Mouse (Mus musculus): ENCODE measurements around the gene Amph. TPM values are rescaled to one million over a fixed set of nuclear protein-coding genes. Genes with fewer than 3 reads are reported as not detected.
"Not testable (repeated sequence)": the region's sequence is repeated elsewhere in the genome, so short reads cannot be mapped to it uniquely, and the experiment has no call there.

Gene Amph
- polyA plus RNA-seq, 1 experiment from 2014 or later: 1.8 TPM

GRCm38 (mm10) chr13:19106418-19106817 lies 158.4 kb downstream of the Amph start:
- no peaks in the 10 kb centered on the region for H3K9me3 ChIP-seq (replicated peaks; ENCODE audit: control insufficient read depth, low read length)
- 41% methylated on average over 5 of the region's 5 CpGs for WGBS (ENCODE audit: insufficient replicate concordance)
- H3K4me3 ChIP-seq (ENCODE audit: low read depth, low read length): no peak overlapping the region
- H3K27ac ChIP-seq (ENCODE audit: low read depth, low read length): no peak overlapping the region
- no peak overlapping the region for H3K4me2 ChIP-seq
- H3K36me3 ChIP-seq (ENCODE audit: control insufficient read depth, insufficient read depth, low read length): no peaks in the 10 kb centered on the region
- H3K4me1 ChIP-seq (ENCODE audit: control insufficient read depth, insufficient read depth, low read length): no peaks in the 10 kb centered on the region
- no peak for ATAC-seq (replicated peaks; ENCODE audit: insufficient number of reproducible peaks, low FRiP score, low TSS enrichment)
- H3K9ac ChIP-seq (ENCODE audit: low read depth, low read length): no peak overlapping the region
- H3K27me3 ChIP-seq (ENCODE audit: control insufficient read depth, insufficient read depth, low read length): no peaks in the 10 kb centered on the region

GRCm38 (mm10) chr13:19109331-19109730 lies 161.3 kb downstream of the Amph start:
- no peak overlapping the region for H3K27ac ChIP-seq (ENCODE audit: low read depth, low read length)
- no peak overlapping the region for H3K4me3 ChIP-seq (ENCODE audit: low read depth, low read length)
- no peaks in the 10 kb centered on the region for H3K4me1 ChIP-seq (ENCODE audit: control insufficient read depth, insufficient read depth, low read length)
- H3K4me2 ChIP-seq: no peak overlapping the region
- WGBS (ENCODE audit: insufficient replicate concordance): 59% methylated on average over 3 of the region's 3 CpGs
- ATAC-seq (replicated peaks; ENCODE audit: insufficient number of reproducible peaks, low FRiP score, low TSS enrichment): no peak
- H3K27me3 ChIP-seq (ENCODE audit: control insufficient read depth, insufficient read depth, low read length): no peaks in the 10 kb centered on the region
- H3K36me3 ChIP-seq (ENCODE audit: control insufficient read depth, insufficient read depth, low read length): no peaks in the 10 kb centered on the region
- H3K9me3 ChIP-seq (replicated peaks; ENCODE audit: control insufficient read depth, low read length): no peaks in the 10 kb centered on the region
- no peak overlapping the region for H3K9ac ChIP-seq (ENCODE audit: low read depth, low read length)

- Histone ChIP-seq H3K36me3 (ENCODE audit: control insufficient read depth, insufficient read depth, low read length) (no peaks in the 10 kb centered on the region), H3K9ac (ENCODE audit: low read depth, low read length) (no peak overlapping the region), H3K4me2 (no peak overlapping the region), H3K9me3 (replicated peaks; ENCODE audit: control insufficient read depth, low read length) (no peaks in the 10 kb centered on the region), H3K27me3 (ENCODE audit: control insufficient read depth, insufficient read depth, low read length) (no peaks in the 10 kb centered on the region), H3K4me1 (ENCODE audit: control insufficient read depth, insufficient read depth, low read length) (no peaks in the 10 kb centered on the region), H3K4me3 (ENCODE audit: low read depth, low read length) (no peak overlapping the region), H3K27ac (ENCODE audit: low read depth, low read length) (no peak overlapping the region)
- ATAC-seq (replicated peaks; ENCODE audit: insufficient number of reproducible peaks, low FRiP score, low TSS enrichment): no peak
- WGBS (ENCODE audit: insufficient replicate concordance): 88% methylated on average over 14 of the region's 14 CpGs
These were observed 165.3 kb downstream of the Amph start for GRCm38 (mm10) chr13:19113034-19113922.

GRCm38 (mm10) chr13:19114761-19115160 lies 166.8 kb downstream of the Amph start:
- H3K4me2 ChIP-seq; H3K27ac ChIP-seq (ENCODE audit: low read depth, low read length); H3K9me3 ChIP-seq (replicated peaks; ENCODE audit: control insufficient read depth, low read length); ATAC-seq (replicated peaks; ENCODE audit: insufficient number of reproducible peaks, low FRiP score, low TSS enrichment); H3K4me3 ChIP-seq (ENCODE audit: low read depth, low read length); H3K9ac ChIP-seq (ENCODE audit: low read depth, low read length); H3K36me3 ChIP-seq (ENCODE audit: control insufficient read depth, insufficient read depth, low read length); H3K4me1 ChIP-seq (ENCODE audit: control insufficient read depth, insufficient read depth, low read length); H3K27me3 ChIP-seq (ENCODE audit: control insufficient read depth, insufficient read depth, low read length): not testable (repeated sequence)
- 90% methylated on average over 4 of the region's 9 CpGs for WGBS (ENCODE audit: insufficient replicate concordance)

- no peaks in the 10 kb centered on the region for H3K4me1 ChIP-seq (ENCODE audit: control insufficient read depth, insufficient read depth, low read length)
- WGBS (ENCODE audit: insufficient replicate concordance): 47% methylated on average over 5 of the region's 5 CpGs
- ATAC-seq (replicated peaks; ENCODE audit: insufficient number of reproducible peaks, low FRiP score, low TSS enrichment): no peak
- H3K9me3 ChIP-seq (replicated peaks; ENCODE audit: control insufficient read depth, low read length): no peaks in the 10 kb centered on the region
- H3K27me3 ChIP-seq (ENCODE audit: control insufficient read depth, insufficient read depth, low read length): no peaks in the 10 kb centered on the region
- H3K27ac ChIP-seq (ENCODE audit: low read depth, low read length): no peak overlapping the region
- no peak overlapping the region for H3K4me2 ChIP-seq
- H3K9ac ChIP-seq (ENCODE audit: low read depth, low read length): no peak overlapping the region
- H3K36me3 ChIP-seq (ENCODE audit: control insufficient read depth, insufficient read depth, low read length): no peaks in the 10 kb centered on the region
- no peak overlapping the region for H3K4me3 ChIP-seq (ENCODE audit: low read depth, low read length)
These were observed 179.0 kb downstream of the Amph start for GRCm38 (mm10) chr13:19126912-19127552.

GRCm38 (mm10) chr13:19133833-19134232 lies 185.8 kb downstream of the Amph start:
- Histone ChIP-seq H3K9me3 (replicated peaks; ENCODE audit: control insufficient read depth, low read length) (no peaks in the 10 kb centered on the region), H3K27ac (ENCODE audit: low read depth, low read length) (no peak overlapping the region), H3K9ac (ENCODE audit: low read depth, low read length) (no peak overlapping the region), H3K4me1 (ENCODE audit: control insufficient read depth, insufficient read depth, low read length) (no peaks in the 10 kb centered on the region), H3K4me2 (no peak overlapping the region), H3K27me3 (ENCODE audit: control insufficient read depth, insufficient read depth, low read length) (no peaks in the 10 kb centered on the region), H3K36me3 (ENCODE audit: control insufficient read depth, insufficient read depth, low read length) (no peaks in the 10 kb centered on the region), H3K4me3 (ENCODE audit: low read depth, low read length) (no peak overlapping the region)
- ATAC-seq (replicated peaks; ENCODE audit: insufficient number of reproducible peaks, low FRiP score, low TSS enrichment): no peak
- WGBS (ENCODE audit: insufficient replicate concordance): 34% methylated on average over 4 of the region's 4 CpGs

- 61% methylated on average over 7 of the region's 7 CpGs for WGBS (ENCODE audit: insufficient replicate concordance)
- H3K4me1 ChIP-seq (ENCODE audit: control insufficient read depth, insufficient read depth, low read length): no peaks in the 10 kb centered on the region
- no peaks in the 10 kb centered on the region for H3K36me3 ChIP-seq (ENCODE audit: control insufficient read depth, insufficient read depth, low read length)
- no peak for ATAC-seq (replicated peaks; ENCODE audit: insufficient number of reproducible peaks, low FRiP score, low TSS enrichment)
- H3K4me3 ChIP-seq (ENCODE audit: low read depth, low read length): no peak overlapping the region
- H3K9ac ChIP-seq (ENCODE audit: low read depth, low read length): no peak overlapping the region
- H3K9me3 ChIP-seq (replicated peaks; ENCODE audit: control insufficient read depth, low read length): no peaks in the 10 kb centered on the region
- H3K27me3 ChIP-seq (ENCODE audit: control insufficient read depth, insufficient read depth, low read length): no peaks in the 10 kb centered on the region
- no peak overlapping the region for H3K27ac ChIP-seq (ENCODE audit: low read depth, low read length)
- H3K4me2 ChIP-seq: no peak overlapping the region
These were observed 189.2 kb downstream of the Amph start for GRCm38 (mm10) chr13:19137212-19137611.

GRCm38 (mm10) chr13:19137932-19138331 lies 189.9 kb downstream of the Amph start:
- no peaks in the 10 kb centered on the region for H3K36me3 ChIP-seq (ENCODE audit: control insufficient read depth, insufficient read depth, low read length)
- H3K27ac ChIP-seq (ENCODE audit: low read depth, low read length): no peak overlapping the region
- WGBS (ENCODE audit: insufficient replicate concordance): 44% methylated on average over 5 of the region's 5 CpGs
- ATAC-seq (replicated peaks; ENCODE audit: insufficient number of reproducible peaks, low FRiP score, low TSS enrichment): no peak
- no peak overlapping the region for H3K4me2 ChIP-seq
- H3K4me3 ChIP-seq (ENCODE audit: low read depth, low read length): no peak overlapping the region
- H3K9ac ChIP-seq (ENCODE audit: low read depth, low read length): no peak overlapping the region
- no peaks in the 10 kb centered on the region for H3K4me1 ChIP-seq (ENCODE audit: control insufficient read depth, insufficient read depth, low read length)
- no peaks in the 10 kb centered on the region for H3K27me3 ChIP-seq (ENCODE audit: control insufficient read depth, insufficient read depth, low read length)
- H3K9me3 ChIP-seq (replicated peaks; ENCODE audit: control insufficient read depth, low read length): no peaks in the 10 kb centered on the region

Data from heart, embryonic 11.5 days (tissue).